Mouse (Mus musculus): ENCODE measurements around the gene Rnase1. TPM values are rescaled to one million over a fixed set of nuclear protein-coding genes. Genes with fewer than 3 reads are reported as not detected.

Rnase1 gene
- total RNA-seq, 2 experiments from 2014 or later, result 2.4 to 3.4 TPM

DNA sequence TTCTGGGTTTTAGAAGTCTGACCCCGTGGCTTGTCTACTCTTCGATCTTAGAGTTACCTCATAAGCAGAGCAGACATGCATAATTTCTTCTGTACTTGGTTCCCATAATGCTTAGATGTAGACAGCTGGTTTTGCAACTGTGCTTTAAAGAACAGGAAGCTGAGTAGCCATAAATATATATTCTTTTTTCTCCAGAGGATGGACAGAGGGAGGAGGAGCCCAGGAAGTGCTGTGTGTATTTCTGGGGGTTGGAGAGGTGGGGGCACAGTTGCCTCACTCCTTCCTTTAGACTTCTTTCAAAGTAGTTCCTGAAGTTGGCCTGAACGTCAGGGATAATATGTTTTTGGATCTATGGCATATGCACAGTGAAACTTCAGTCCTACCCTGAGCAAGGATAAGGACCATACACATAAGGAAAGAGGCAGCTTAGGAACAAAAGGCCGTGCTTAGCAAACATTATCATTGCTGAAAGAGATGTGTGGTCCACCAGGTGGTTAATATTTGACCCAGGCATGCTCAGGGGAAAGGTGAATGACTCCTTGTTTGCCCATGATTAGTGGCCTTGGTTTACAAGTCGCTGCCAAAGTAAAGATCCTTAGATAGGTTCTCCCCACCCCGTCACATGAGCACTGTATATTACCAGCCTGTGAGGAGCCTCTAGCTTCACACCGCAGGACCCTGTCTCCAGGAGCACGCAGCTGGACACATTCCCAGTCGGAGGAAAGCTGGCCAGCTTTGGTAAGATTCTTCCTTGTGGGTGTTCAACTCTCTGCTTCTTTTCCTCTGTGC is 50.7 kb downstream of the Rnase1 start:
- no peak for DNase-seq (ENCODE audit: extremely low spot score in 1 of 2, low spot score in 1 of 2)

Other genes with a start within 250 kb of the Rnase1 start
- 1 to 10 TPM; 3.2 to 3.3 TPM for gene Klhl33, start 249.3 kb downstream of the Rnase1 start, total RNA-seq (2021)
- 10 to 100 TPM; 34.6 to 37.0 TPM for gene Osgep, start 221.9 kb downstream of the Rnase1 start, total RNA-seq (2021)
- 10 to 100 TPM; 67.4 to 75.4 TPM for gene Apex1, start 221.8 kb downstream of the Rnase1 start, total RNA-seq (2021)
- 10 to 100 TPM; 85.3 to 88.8 TPM for gene Pip4p1, start 215.9 kb downstream of the Rnase1 start, total RNA-seq (2021)
- gene Pnp, start 215.7 kb downstream of the Rnase1 start, total RNA-seq (2021), result 10 to 100 TPM; 13.0 to 17.4 TPM
- gene Gm49342, start 202.3 kb downstream of the Rnase1 start, total RNA-seq (2021), result 10 to 100 TPM in 1 of 2 experiments, 1 to 10 TPM in 1; 8.9 to 14.9 TPM
- 1 to 10 TPM in 1 of 2 experiments, under 1 TPM in 1; 0.62 to 1.1 TPM for gene Pnp2, start 190.8 kb downstream of the Rnase1 start, total RNA-seq (2021)
- not detected for gene Rnase10, start 139.0 kb downstream of the Rnase1 start, total RNA-seq (2021)
- gene Rnase9, start 104.9 kb downstream of the Rnase1 start, total RNA-seq (2021), result not detected
- gene Rnase11, start 96.6 kb downstream of the Rnase1 start, total RNA-seq (2021), result not detected
- gene Rnase12, start 89.1 kb downstream of the Rnase1 start, total RNA-seq (2021), result not detected
- not detected for gene Olfr750, start 72.3 kb downstream of the Rnase1 start, total RNA-seq (2021)
- gene Rnase4, start 55.7 kb downstream of the Rnase1 start, total RNA-seq (2021), result 10 to 100 TPM; 17.0 to 19.4 TPM
- 1 to 10 TPM; 3.4 to 4.7 TPM for gene Ang, start 55.6 kb downstream of the Rnase1 start, total RNA-seq (2021)
- not detected for gene Eddm3b, start 32.4 kb downstream of the Rnase1 start, total RNA-seq (2021)
- gene Rnase6, start 22.9 kb downstream of the Rnase1 start, total RNA-seq (2021), result under 1 TPM in 1 of 2 experiments, not detected in 1; 0.25 TPM
- under 1 TPM in 1 of 2 experiments, not detected in 1; 0.37 TPM for gene Rnase2b, start 15.5 kb upstream of the Rnase1 start, total RNA-seq (2021)
- not detected for gene Ang2, start 52.4 kb upstream of the Rnase1 start, total RNA-seq (2021)
- not detected for gene Ear14, start 56.6 kb upstream of the Rnase1 start, total RNA-seq (2021)
- gene Rnase2a, start 109.3 kb upstream of the Rnase1 start, total RNA-seq (2021), result not detected
- not detected for gene Gm7247, start 215.0 kb upstream of the Rnase1 start, total RNA-seq (2021)

Data from layer of hippocampus, postnatal 25 days (tissue).